19 mouse cellular contexts compared by ENCODE assay signal in genomic region chr8:124542001-124542400, GRCm38 (mm10). TPM values are rescaled to one million over a fixed set of nuclear protein-coding genes. Genes with fewer than 3 reads are reported as not detected.
DNase-seq lines count a peak whose midpoint lies in the region; ATAC-seq lines count a peak whose summit lies in the region.
"Had no signal": no experiment of that assay in that cellular context is flagged by ENCODE, and none has a peak within 500 bp of the region (broad histone marks: within the 10 kb centered on the region; RNA-seq: fewer than 3 reads in every experiment).

No protein-coding gene starts in this region.

- peak; percentile 59 for DNase-seq in cerebellum, adult 11 months
- peak; percentile 84 for DNase-seq in brain, adult 2 months (ENCODE audit: low read depth, low spot score)
- DNase-seq in cerebellum, adult 9-11 months = peak; percentile 85
- peak; percentile 14 for DNase-seq in fat pad, adult 2 months (ENCODE audit: extremely low read depth, low read depth, low spot score)
- DNase-seq in adrenal gland, postnatal 14 days = no peak
- DNase-seq: adrenal gland, adult 8-10 months; B cell, adult 2 months; forebrain, postnatal 0 days; gastrocnemius, postnatal 14 days; kidney, adult 2 months had no signal

- no peak for ATAC-seq in cerebellum, adult (ENCODE audit: insufficient number of reproducible peaks, low FRiP score, low TSS enrichment)
- no peak for ATAC-seq in erythroblast, adult 5-6 weeks (replicated peaks; ENCODE audit: low FRiP score, poor library complexity, severe bottlenecking)
- ATAC-seq: CD4-positive, CD25-positive, alpha-beta regulatory T cell, adult 4 months; forebrain, postnatal 0 days; intestine, embryonic 16.5 days had no signal

RNA-seq across cellular contexts. Expression of gene Cog2, which starts 21.4 kb away (rescaled TPM):
- 40.4 and 40.9 TPM in 2 replicates for total RNA-seq in adrenal gland, postnatal 14 days (2021)
- 4.6 and 8.2 TPM in 2 replicates for total RNA-seq in erythroblast, adult 5-6 weeks (2015; ENCODE audit: low replicate concordance)
- 15.4 and 35.0 TPM in 2 replicates for total RNA-seq in erythroblast, adult 5-6 weeks (2017; ENCODE audit: low replicate concordance)

RNA-seq across cellular contexts. Expression of gene Agt, which starts 27.5 kb away (rescaled TPM):
- total RNA-seq in adrenal gland, postnatal 14 days (2021) = 14.3 and 172 TPM in 2 replicates
- not detected in 2 replicates for total RNA-seq in erythroblast, adult 5-6 weeks (2015; ENCODE audit: low replicate concordance)
- not detected in 2 replicates for total RNA-seq in erythroblast, adult 5-6 weeks (2017; ENCODE audit: low replicate concordance)
- total RNA-seq: G1E; granulocyte monocyte progenitor cell, adult 5-6 weeks had no signal

RNA-seq across cellular contexts. Expression of gene Capn9, which starts 33.9 kb away (rescaled TPM):
- 0.26 TPM in 1 of 2 replicates, not detected in the other for total RNA-seq in adrenal gland, postnatal 14 days (2021)
- total RNA-seq in erythroblast, adult 5-6 weeks (2015; ENCODE audit: low replicate concordance) = not detected in 2 replicates
- not detected in 2 replicates for total RNA-seq in erythroblast, adult 5-6 weeks (2017; ENCODE audit: low replicate concordance)
- total RNA-seq: forebrain, postnatal 0 days; G1E; gastrocnemius, adult 18-20 months; granulocyte monocyte progenitor cell, adult 5-6 weeks; heart, adult 8-10 months; heart, postnatal 25 days had no signal

Comparison
In these comparisons a context has a peak if more than half of its experiments do, and no peak if none do; other contexts are left out.
1. RNA of gene Agt, which starts 27.5 kb away (total RNA-seq): 14.3 to 172 TPM in adrenal gland, postnatal 14 days; not detected in erythroblast, adult 5-6 weeks; every median in the first group is over 10 times any median in the second.